Mouse (Mus musculus) cerebellum, adult 2 months (tissue): ENCODE measurements around the gene Zfp612.

Source experiments
- CTCF ChIP-seq: fragments of 200-500 bp; IDR thresholded peaks from 2 replicates; pipeline ENCODE4 v1.5.1; 2011; ENCODE audit warnings: low read depth, mild to moderate bottlenecking, control low read depth, low read length, moderate library complexity, borderline replicate concordance; ENCODE audit not compliant: insufficient read depth
- POLR2A ChIP-seq: fragments of 200-500 bp; IDR thresholded peaks from 2 replicates; pipeline ENCODE4 v1.6.1; 2011; ENCODE audit warnings: low read length, control low read depth, borderline replicate concordance; ENCODE audit not compliant: insufficient read depth

DNA sequence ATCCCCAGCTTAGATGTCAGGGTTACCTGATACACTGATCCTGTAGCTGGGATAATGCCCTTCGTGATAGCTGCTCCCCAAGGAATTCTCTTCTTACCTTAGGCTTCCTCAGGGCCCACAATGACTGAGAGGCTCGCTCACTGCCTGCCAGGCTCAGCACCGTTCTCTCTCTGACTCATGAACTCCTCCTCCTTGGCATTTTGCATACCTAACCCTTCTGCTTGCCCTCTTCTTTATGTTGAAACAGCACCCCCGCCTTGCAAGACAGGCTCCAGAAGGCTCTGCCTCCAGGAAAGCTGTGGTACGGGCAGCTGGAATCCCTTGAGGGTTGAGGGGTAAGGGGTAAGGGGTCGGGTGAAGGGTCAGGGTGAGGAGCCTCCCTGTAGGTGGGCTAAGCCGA, 40.3 kb upstream of the Zfp612 start:
- no peak for TF ChIP-seq CTCF
- no peak for TF ChIP-seq POLR2A
